Mouse (Mus musculus) ovary, adult 18-20 months (tissue): ENCODE measurements around the gene Clasp2.
A peak's percentile ranks its signal among the peaks of the same experiment; 100 is the strongest.
"Not testable (repeated sequence)": the region's sequence is repeated elsewhere in the genome, so short reads cannot be mapped to it uniquely, and the experiment has no call there.

ENCODE experiments used
- DNase-seq: peaks from one replicate; pipeline ENCODE4 v3.0.0; 2022; ENCODE audit warnings: low spot score, mixed read lengths

Gene Clasp2

GRCm38 (mm10) chr9:113755888-113756719, 14.8 kb downstream of the Clasp2 start:
- DNase-seq: no peak

- no peak for DNase-seq
These were observed 17.2 kb downstream of the Clasp2 start for GRCm38 (mm10) chr9:113758472-113758871.

GRCm38 (mm10) chr9:113759684-113760083, 18.4 kb downstream of the Clasp2 start:
- DNase-seq: no peak

- no peak for DNase-seq
These were observed 21.1 kb downstream of the Clasp2 start for GRCm38 (mm10) chr9:113762389-113762788.

- DNase-seq: no peak
These were observed 21.9 kb downstream of the Clasp2 start for GRCm38 (mm10) chr9:113763123-113763522.

GRCm38 (mm10) chr9:113770640-113771039, 29.4 kb downstream of the Clasp2 start:
- DNase-seq: no peak

GRCm38 (mm10) chr9:113780863-113781262, 39.6 kb downstream of the Clasp2 start:
- DNase-seq: no peak

- DNase-seq: no peak
These were observed 41.2 kb downstream of the Clasp2 start for GRCm38 (mm10) chr9:113782362-113783005.

GRCm38 (mm10) chr9:113783674-113784073, 42.4 kb downstream of the Clasp2 start:
- DNase-seq: no peak

- not testable (repeated sequence) for DNase-seq
These were observed 48.0 kb downstream of the Clasp2 start for GRCm38 (mm10) chr9:113789283-113789682.

- peak; percentile 62 for DNase-seq
These were observed 51.6 kb downstream of the Clasp2 start for GRCm38 (mm10) chr9:113792651-113793512.

- no peak for DNase-seq
These were observed 52.2 kb downstream of the Clasp2 start for GRCm38 (mm10) chr9:113793513-113793905.

GRCm38 (mm10) chr9:113793966-113794365, 52.7 kb downstream of the Clasp2 start:
- DNase-seq: no peak

GRCm38 (mm10) chr9:113797206-113797605, 55.9 kb downstream of the Clasp2 start:
- DNase-seq: no peak

GRCm38 (mm10) chr9:113800671-113801070, 59.4 kb downstream of the Clasp2 start:
- DNase-seq: no peak

- no peak for DNase-seq
These were observed 61.5 kb downstream of the Clasp2 start for GRCm38 (mm10) chr9:113802734-113803133.

GRCm38 (mm10) chr9:113803751-113804150, 62.5 kb downstream of the Clasp2 start:
- DNase-seq: no peak

- no peak for DNase-seq
These were observed 64.1 kb downstream of the Clasp2 start for GRCm38 (mm10) chr9:113805359-113805758.

GRCm38 (mm10) chr9:113811327-113811726, 70.1 kb downstream of the Clasp2 start:
- DNase-seq: no peak

GRCm38 (mm10) chr9:113811957-113812670, 70.8 kb downstream of the Clasp2 start:
- no peak for DNase-seq

- no peak for DNase-seq
These were observed 71.4 kb downstream of the Clasp2 start for GRCm38 (mm10) chr9:113812671-113813001.

- DNase-seq: no peak
These were observed 71.8 kb downstream of the Clasp2 start for GRCm38 (mm10) chr9:113813086-113813485.
